Mouse (Mus musculus) limb, embryonic 14.5 days (tissue): ENCODE results near the gene Pnmt. TPM values are rescaled to one million over a fixed set of nuclear protein-coding genes. Genes with fewer than 3 reads are reported as not detected.
A peak's percentile ranks its signal among the peaks of the same experiment; 100 is the strongest.

Source experiments
- ATAC-seq: fragments of 200-750 bp; cut with Nextera tagmentation; 2 replicates; pipeline ENCODE4 v1.8.0; 2017; ENCODE audit warnings: low read depth, moderate number of reproducible peaks, moderate TSS enrichment; ENCODE audit not compliant: low FRiP score
- DNase-seq: peaks from one replicate; pipeline ENCODE4 v3.0.0-alpha.2; 2015; ENCODE audit warnings: low spot score
- H3K27ac ChIP-seq: fragments of 300-500 bp; sonication (generic); replicated peaks from 2 replicates; pipeline ENCODE4 v1.5.1; 2014; ENCODE audit warnings: low read depth, mild to moderate bottlenecking, low read length, moderate library complexity, mixed read lengths
- H3K27me3 ChIP-seq: fragments of 300-500 bp; sonication (generic); 2 replicates; pipeline ENCODE4 v1.6.1; 2014; ENCODE audit warnings: low read length, mixed read lengths; ENCODE audit not compliant: control insufficient read depth, insufficient read depth
- H3K36me3 ChIP-seq: fragments of 300-500 bp; sonication (generic); 2 replicates; pipeline ENCODE4 v1.6.1; 2014; ENCODE audit warnings: mild to moderate bottlenecking, low read length, moderate library complexity, mixed read lengths; ENCODE audit not compliant: control insufficient read depth, insufficient read depth
- H3K4me1 ChIP-seq: fragments of 300-500 bp; sonication (generic); 2 replicates; pipeline ENCODE4 v1.6.1; 2014; ENCODE audit warnings: antibody characterized with exemption, low read length, mixed read lengths; ENCODE audit not compliant: control insufficient read depth, insufficient read depth
- H3K4me2 ChIP-seq: fragments of 300-500 bp; sonication (generic); replicated peaks from 2 replicates; pipeline ENCODE4 v1.6.1; 2014; ENCODE audit warnings: low read depth, mild to moderate bottlenecking, low read length, moderate library complexity; ENCODE audit not compliant: severe bottlenecking
- H3K4me3 ChIP-seq: fragments of 300-500 bp; sonication (generic); replicated peaks from 2 replicates; pipeline ENCODE4 v1.5.1; 2014; ENCODE audit warnings: low read length
- H3K9ac ChIP-seq: fragments of 300-500 bp; sonication (generic); 2 replicates; pipeline ENCODE4 v1.6.1; 2014; ENCODE audit warnings: mild to moderate bottlenecking, low read depth, low read length, moderate library complexity; ENCODE audit not compliant: severe bottlenecking
- H3K9me3 ChIP-seq: fragments of 300-500 bp; sonication (generic); 2 replicates; pipeline ENCODE4 v1.6.1; 2016; ENCODE audit warnings: low read length; ENCODE audit not compliant: control insufficient read depth
- POLR2A ChIP-seq: fragments of 200-500 bp; IDR thresholded peaks from 2 replicates; pipeline ENCODE4 v1.8.0; 2012; ENCODE audit warnings: inconsistent platforms, mild to moderate bottlenecking, moderate library complexity, borderline replicate concordance; ENCODE audit not compliant: insufficient read depth, insufficient read length; ENCODE audit errors: extremely low read depth
- WGBS: fragments of 180-500 bp; shearing (Covaris S2); extraction: QIAGEN DNeasy Blood & Tissue Kit; methylation state at CpG from one replicate; pipeline ENCODE4 v1.1.7; 2014; 5-methylcytosine and 5-hydroxymethylcytosine counted together
- polyA plus RNA-seq, 2 experiments: library from polyadenylated mRNA; depleted of rRNA in 1 of 2; stranded (reverse) in 1 of 2; unstranded in 1 of 2; fragments of >200 nt; fragmentation: Nextera tagmentation in 1 of 2; extraction: Ambion mirVana in 1 of 2; gene quantifications; 2 replicates each; pipeline versions ENCODE4 v1.2.1 to v1.2.3; 2012 to 2014

The Pnmt gene
- polyA plus RNA-seq, 2 experiments: 1.3 to 1.4 TPM

GRCm38 (mm10) chr11:98367863-98368186, 18.4 kb upstream of the Pnmt start:
- no peak overlapping the region for H3K27ac ChIP-seq
- WGBS: 86% methylated on average over 7 of the region's 7 CpGs
- no peaks in the 10 kb centered on the region for H3K4me1 ChIP-seq
- H3K9me3 ChIP-seq: no peaks in the 10 kb centered on the region
- no peak for TF ChIP-seq POLR2A
- no peak for ATAC-seq
- H3K4me3 ChIP-seq: no peak overlapping the region
- no peak overlapping the region for H3K9ac ChIP-seq
- no peak overlapping the region for H3K4me2 ChIP-seq
- no peaks in the 10 kb centered on the region for H3K27me3 ChIP-seq
- 0 out of 2 replicates have a peak, but pooled peaks cover under 1% of the 10 kb centered on the region for H3K36me3 ChIP-seq
- DNase-seq: no peak

- no peaks in the 10 kb centered on the region for H3K4me1 ChIP-seq
- H3K27ac ChIP-seq: no peak overlapping the region
- H3K9me3 ChIP-seq: no peaks in the 10 kb centered on the region
- no peak overlapping the region for H3K4me3 ChIP-seq
- no peak for DNase-seq
- no peak for ATAC-seq
- TF ChIP-seq POLR2A: no peak
- no peaks in the 10 kb centered on the region for H3K27me3 ChIP-seq
- peaks cover 12% of the 10 kb centered on the region; the same call in 1 of the 2 replicates for H3K36me3 ChIP-seq
- H3K9ac ChIP-seq: no peak overlapping the region
- whole genome bisulfite sequencing: 76% methylated on average over 6 of the region's 6 CpGs
- H3K4me2 ChIP-seq: no peak overlapping the region
Measured at GRCm38 (mm10) chr11:98369337-98369736, 16.9 kb upstream of the Pnmt start.

GRCm38 (mm10) chr11:98370588-98370987, 15.7 kb upstream of the Pnmt start:
- no peaks in the 10 kb centered on the region for H3K4me1 ChIP-seq
- WGBS: 93% methylated on average over 2 of the region's 2 CpGs
- H3K4me2 ChIP-seq: no peak overlapping the region
- H3K36me3 ChIP-seq: peaks cover 25% of the 10 kb centered on the region
- no peak overlapping the region for H3K27ac ChIP-seq
- H3K9me3 ChIP-seq: no peaks in the 10 kb centered on the region
- no peak overlapping the region for H3K4me3 ChIP-seq
- DNase-seq: no peak
- H3K27me3 ChIP-seq: no peaks in the 10 kb centered on the region
- ATAC-seq: no peak
- H3K9ac ChIP-seq: no peak overlapping the region
- TF ChIP-seq POLR2A: no peak

GRCm38 (mm10) chr11:98371556-98372240, 14.6 kb upstream of the Pnmt start:
- H3K4me1 ChIP-seq: no peaks in the 10 kb centered on the region
- DNase-seq: no peak
- H3K27me3 ChIP-seq: no peaks in the 10 kb centered on the region
- H3K36me3 ChIP-seq: peaks cover 35% of the 10 kb centered on the region
- no peak overlapping the region for H3K4me2 ChIP-seq
- H3K27ac ChIP-seq: no peak overlapping the region
- no peak overlapping the region for H3K4me3 ChIP-seq
- 74% methylated on average over 6 of the region's 10 CpGs for WGBS
- no peak for TF ChIP-seq POLR2A
- H3K9me3 ChIP-seq: no peaks in the 10 kb centered on the region
- no peak overlapping the region for H3K9ac ChIP-seq
- no peak for ATAC-seq

GRCm38 (mm10) chr11:98372406-98372805, 13.8 kb upstream of the Pnmt start:
- 5% methylated on average over 2 of the region's 2 CpGs for WGBS
- no peak for TF ChIP-seq POLR2A

More at GRCm38 (mm10) chr11:98372406-98372805, 13.8 kb upstream of the Pnmt start:
- Histone ChIP-seq H3K4me3 (no peak overlapping the region), H3K27me3 (no peaks in the 10 kb centered on the region), H3K36me3 (peaks cover 43% of the 10 kb centered on the region), H3K4me2 (no peak overlapping the region), H3K27ac (no peak overlapping the region), H3K9me3 (no peaks in the 10 kb centered on the region), H3K9ac (no peak overlapping the region), H3K4me1 (no peaks in the 10 kb centered on the region)
- ATAC-seq: no peak
- peak; percentile 54 for DNase-seq
